Mouse (Mus musculus) heart, embryonic 16.5 days (tissue): Measurements from ENCODE around the gene Dicer1. TPM values are rescaled to one million over a fixed set of nuclear protein-coding genes. Genes with fewer than 3 reads are reported as not detected.

Experiments used
- ATAC-seq: fragments of 200-750 bp; cut with Nextera tagmentation; replicated peaks from 2 replicates; pipeline ENCODE4 v1.8.0; 2017; ENCODE audit warnings: moderate number of reproducible peaks; ENCODE audit not compliant: insufficient read depth, low FRiP score; ENCODE audit errors: extremely low read depth
- H3K27ac ChIP-seq: fragments of 300-500 bp; sonication (generic); 2 replicates; pipeline ENCODE4 v1.5.1; 2014; ENCODE audit warnings: mild to moderate bottlenecking, low read length, control low read depth, moderate library complexity
- H3K27me3 ChIP-seq: fragments of 300-500 bp; sonication (generic); 2 replicates; pipeline ENCODE4 v1.6.1; 2014; ENCODE audit warnings: low read length, mixed read lengths; ENCODE audit not compliant: control insufficient read depth, insufficient read depth
- H3K36me3 ChIP-seq: fragments of 300-500 bp; sonication (generic); 2 replicates; pipeline ENCODE4 v1.6.1; 2014; ENCODE audit not compliant: control insufficient read depth, insufficient read depth
- H3K4me1 ChIP-seq: fragments of 300-500 bp; sonication (generic); 2 replicates; pipeline ENCODE4 v1.6.1; 2014; ENCODE audit warnings: low read length, mixed read lengths; ENCODE audit not compliant: control insufficient read depth, insufficient read depth
- H3K4me2 ChIP-seq: fragments of 300-500 bp; sonication (generic); 2 replicates; pipeline ENCODE4 v1.6.1; 2014; ENCODE audit warnings: low read depth, mild to moderate bottlenecking, control low read depth, low read length
- H3K4me3 ChIP-seq: fragments of 300-500 bp; sonication (generic); 2 replicates; pipeline ENCODE4 v1.5.1; 2014; ENCODE audit warnings: mild to moderate bottlenecking, control low read depth, low read length
- H3K9ac ChIP-seq: fragments of 300-500 bp; sonication (generic); 2 replicates; pipeline ENCODE4 v1.6.1; 2014; ENCODE audit warnings: low read length, control low read depth
- H3K9me3 ChIP-seq: fragments of 300-500 bp; sonication (generic); replicated peaks from 2 replicates; pipeline ENCODE4 v1.6.1; 2016; ENCODE audit warnings: low read length; ENCODE audit not compliant: control insufficient read depth
- WGBS: fragments of 180-500 bp; shearing (Covaris S2); extraction: QIAGEN DNeasy Blood & Tissue Kit; methylation state at CpG from one replicate; pipeline ENCODE4 v1.1.7; 2014; 5-methylcytosine and 5-hydroxymethylcytosine counted together
- polyA plus RNA-seq: library from polyadenylated mRNA; unstranded; fragments of >200 nt; fragmentation: Nextera tagmentation; extraction: Ambion mirVana; gene quantifications from 2 replicates; pipeline ENCODE4 v1.2.1, GENCODE M21; 2015

Dicer1 gene
- polyA plus RNA-seq, 1 experiment from 2014 or later, result 15.0 TPM

DNA sequence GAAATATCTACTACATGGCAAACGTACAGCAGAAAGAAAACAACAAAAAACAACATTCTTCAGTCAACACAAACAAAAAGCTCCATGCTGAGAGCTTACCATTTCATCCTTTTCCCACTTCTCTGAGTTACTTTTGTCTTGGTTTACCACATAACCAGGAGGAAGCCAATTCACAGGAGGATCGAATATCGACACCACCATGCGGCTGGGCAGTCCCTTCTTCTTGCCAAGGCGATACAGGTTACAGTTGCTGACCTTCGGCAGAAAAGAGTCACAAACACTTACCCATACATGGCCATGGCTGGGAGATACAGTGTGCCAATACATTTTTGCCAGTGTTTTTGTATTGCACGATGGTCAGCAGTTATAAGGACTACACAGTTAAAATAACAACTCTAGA lies 51.5 kb downstream of the Dicer1 start:
- Histone ChIP-seq H3K4me3 (no peak overlapping the region), H3K27ac (no peak overlapping the region), H3K4me2 (no peak overlapping the region), H3K9me3 (no peaks in the 10 kb centered on the region), H3K36me3 (peaks cover 45% of the 10 kb centered on the region), H3K9ac (no peak overlapping the region), H3K4me1 (no peaks in the 10 kb centered on the region), H3K27me3 (no peaks in the 10 kb centered on the region)
- WGBS, result 73% methylated on average over 7 of the region's 7 CpGs
- ATAC-seq, result no peak

DNA sequence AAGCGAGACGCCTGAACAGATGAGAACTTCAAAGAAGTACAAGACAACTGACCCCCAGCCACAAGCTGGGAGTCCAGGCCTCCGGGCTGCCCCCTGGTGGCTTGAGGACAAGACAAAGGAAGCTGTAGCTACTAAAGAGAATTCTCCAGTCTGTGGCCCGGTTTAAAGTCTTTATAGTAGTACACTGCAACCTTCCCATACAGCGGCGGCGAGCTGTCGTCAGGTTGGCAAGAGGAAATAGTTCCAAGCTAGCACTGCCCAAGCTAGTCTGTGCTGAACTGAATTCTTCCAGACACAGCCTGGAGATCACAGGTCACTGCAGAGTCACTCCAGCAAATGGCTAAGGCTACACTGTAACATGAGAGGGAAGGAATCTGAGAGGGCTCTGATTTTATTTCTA lies 52.0 kb downstream of the Dicer1 start:
- no peak overlapping the region for H3K4me3 ChIP-seq
- 52% methylated on average over 8 of the region's 8 CpGs for WGBS
- peaks cover 44% of the 10 kb centered on the region for H3K36me3 ChIP-seq
- no peak for ATAC-seq
- no peaks in the 10 kb centered on the region for H3K27me3 ChIP-seq
- H3K9ac ChIP-seq, result no peak overlapping the region
- no peaks in the 10 kb centered on the region for H3K9me3 ChIP-seq
- H3K4me1 ChIP-seq, result no peaks in the 10 kb centered on the region
- H3K27ac ChIP-seq, result no peak overlapping the region
- H3K4me2 ChIP-seq, result no peak overlapping the region

DNA sequence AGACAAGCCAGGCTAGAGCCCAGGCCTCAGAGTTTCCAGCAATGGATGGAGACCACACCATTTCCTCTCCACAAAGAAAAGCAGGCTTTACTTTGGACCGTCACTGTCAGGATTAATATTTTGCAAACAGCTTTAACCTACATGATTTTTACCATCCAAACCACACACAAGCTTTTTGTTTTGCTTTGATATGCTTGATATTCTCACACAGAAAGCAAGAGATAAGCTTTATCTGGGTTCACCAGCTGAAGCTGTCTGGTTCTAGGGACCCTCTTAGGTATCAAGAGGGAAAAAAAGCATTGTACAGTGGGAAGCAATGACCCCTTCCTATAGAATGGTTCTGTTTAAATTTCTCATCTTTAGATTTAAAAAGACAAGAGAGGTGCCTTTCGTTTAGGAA lies 56.2 kb downstream of the Dicer1 start:
- peaks cover 29% of the 10 kb centered on the region for H3K36me3 ChIP-seq
- 80% methylated on average over 2 of the region's 2 CpGs for WGBS

DNA sequence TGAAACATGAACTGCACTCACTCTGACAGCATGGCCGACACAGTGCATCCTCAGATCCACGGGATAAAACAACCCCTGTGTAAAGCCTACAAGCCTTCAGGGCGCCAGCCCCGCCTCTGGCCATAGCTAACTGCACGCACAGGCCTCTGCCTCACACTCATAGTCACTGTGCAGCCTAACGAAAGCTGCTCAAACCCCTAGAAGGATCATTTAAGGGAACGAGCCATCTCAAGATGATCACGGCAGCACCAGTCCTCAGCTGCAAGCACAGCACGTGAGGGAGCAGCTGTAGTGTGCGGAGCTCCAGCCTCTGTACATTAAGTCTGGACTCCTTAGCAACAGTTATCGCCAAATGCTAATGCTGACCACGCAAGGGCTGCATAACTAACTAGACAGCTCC lies 58.9 kb downstream of the Dicer1 start:
- Histone ChIP-seq H3K27me3 (no peaks in the 10 kb centered on the region), H3K27ac (no peak overlapping the region), H3K4me3 (no peak overlapping the region), H3K36me3 (peaks cover 43% of the 10 kb centered on the region), H3K4me1 (no peaks in the 10 kb centered on the region), H3K4me2 (no peak overlapping the region), H3K9me3 (no peaks in the 10 kb centered on the region), H3K9ac (no peak overlapping the region)
- 82% methylated on average over 12 of the region's 12 CpGs for WGBS
- no peak for ATAC-seq

More for the DNA sequence above, 56.2 kb downstream of the Dicer1 start:
- Histone ChIP-seq H3K9ac (no peak overlapping the region), H3K9me3 (no peaks in the 10 kb centered on the region), H3K4me2 (no peak overlapping the region), H3K4me1 (no peaks in the 10 kb centered on the region), H3K27ac (no peak overlapping the region), H3K4me3 (no peak overlapping the region), H3K27me3 (no peaks in the 10 kb centered on the region)
- no peak for ATAC-seq

DNA sequence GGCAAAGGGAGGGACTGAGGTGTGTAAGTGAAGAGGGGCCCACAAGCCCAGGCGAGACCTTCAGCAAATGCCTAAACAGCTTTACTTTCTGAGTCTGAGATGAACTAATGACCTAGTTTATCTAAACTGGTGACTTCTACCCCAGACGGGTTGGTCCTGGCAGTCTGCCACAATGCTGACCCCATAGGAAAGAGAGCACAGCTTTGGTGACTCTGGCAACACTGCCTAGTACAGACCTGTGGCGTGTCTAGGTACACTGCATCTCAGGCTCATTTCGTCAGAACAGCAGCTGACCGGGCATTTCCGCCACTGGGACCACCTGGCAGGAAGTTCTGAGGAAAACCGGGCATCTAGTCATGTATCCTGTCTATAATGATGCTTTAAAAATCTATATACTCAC lies 61.3 kb downstream of the Dicer1 start:
- Histone ChIP-seq H3K4me1 (no peaks in the 10 kb centered on the region), H3K36me3 (peaks cover 36% of the 10 kb centered on the region), H3K27me3 (no peaks in the 10 kb centered on the region), H3K4me2 (no peak overlapping the region), H3K27ac (no peak overlapping the region), H3K9me3 (no peaks in the 10 kb centered on the region), H3K4me3 (no peak overlapping the region), H3K9ac (no peak overlapping the region)
- 63% methylated on average over 7 of the region's 7 CpGs for WGBS
- ATAC-seq, result no peak

DNA sequence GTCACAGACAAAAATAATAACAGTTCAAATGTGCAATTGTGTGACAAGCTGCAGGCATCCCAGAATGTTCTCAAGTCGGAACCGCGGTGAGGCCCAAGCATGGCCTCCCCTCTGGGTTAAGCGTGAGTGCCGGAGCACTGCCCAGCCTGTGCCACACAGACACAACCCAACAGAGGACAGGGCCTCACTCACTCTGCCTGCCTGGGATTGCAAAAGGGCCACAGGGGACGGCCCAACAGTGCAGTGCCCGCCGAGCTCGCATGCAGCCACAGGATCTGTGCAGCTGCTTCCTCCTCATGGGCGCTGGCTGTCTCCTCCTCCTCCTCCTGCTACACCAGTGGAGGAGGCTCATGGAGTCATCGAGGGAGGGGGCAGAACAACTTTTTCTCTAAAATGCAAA lies 62.9 kb downstream of the Dicer1 start:
- no peak for ATAC-seq
- H3K4me2 ChIP-seq, result no peak overlapping the region
- H3K4me3 ChIP-seq, result no peak overlapping the region
- no peaks in the 10 kb centered on the region for H3K4me1 ChIP-seq
- peaks cover 29% of the 10 kb centered on the region for H3K36me3 ChIP-seq
- H3K27ac ChIP-seq, result no peak overlapping the region
- no peak overlapping the region for H3K9ac ChIP-seq
- no peaks in the 10 kb centered on the region for H3K27me3 ChIP-seq
- no peaks in the 10 kb centered on the region for H3K9me3 ChIP-seq
- 79% methylated on average over 11 of the region's 11 CpGs for WGBS

DNA sequence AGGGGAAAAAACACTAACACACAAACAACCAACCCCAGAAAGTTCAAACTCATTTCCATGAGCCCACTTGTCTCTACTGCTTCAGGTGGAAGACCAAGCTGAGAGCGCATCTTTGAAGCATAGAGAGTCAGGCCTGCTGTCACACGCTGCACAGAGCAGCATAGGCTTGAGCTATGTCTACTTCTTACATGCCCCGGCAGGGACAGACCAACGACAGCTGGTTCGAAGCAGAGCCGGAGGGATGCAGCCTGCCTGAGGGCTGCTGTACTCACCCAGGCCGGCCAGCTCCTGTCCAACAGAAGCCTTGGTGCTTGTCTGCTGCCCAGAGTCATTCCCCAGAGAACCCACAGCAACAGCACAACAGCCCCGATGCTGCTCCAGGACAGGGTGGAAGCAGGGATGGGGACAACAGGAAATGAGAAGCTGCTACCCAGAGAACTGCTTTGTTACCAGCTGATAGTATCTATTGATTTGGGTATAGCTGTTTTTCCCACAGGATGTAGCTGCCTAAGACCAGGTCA lies 67.3 kb downstream of the Dicer1 start:
- Histone ChIP-seq H3K27me3 (no peaks in the 10 kb centered on the region), H3K9ac (no peak overlapping the region), H3K4me1 (no peaks in the 10 kb centered on the region), H3K36me3 (peaks cover 12% of the 10 kb centered on the region), H3K27ac (no peak overlapping the region), H3K9me3 (no peaks in the 10 kb centered on the region), H3K4me3 (no peak overlapping the region), H3K4me2 (no peak overlapping the region)
- no peak for ATAC-seq
- WGBS, result 67% methylated on average over 8 of the region's 8 CpGs

DNA sequence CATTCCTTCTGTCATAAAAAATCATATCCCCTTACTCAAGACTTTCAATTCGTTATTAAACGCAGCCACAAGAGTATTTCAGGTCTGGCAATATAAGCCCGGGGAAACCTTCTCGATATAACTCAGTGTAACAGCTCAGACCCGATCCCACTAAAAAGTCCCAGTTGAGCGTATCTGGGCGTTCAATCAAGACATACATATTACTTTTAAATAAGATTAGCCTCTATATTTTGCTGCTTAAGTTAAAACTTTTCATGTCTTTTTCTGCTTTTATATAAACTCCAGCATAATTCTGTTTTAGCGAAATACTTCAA lies 72.0 kb downstream of the Dicer1 start:
- H3K4me1 ChIP-seq, result no peaks in the 10 kb centered on the region
- H3K27me3 ChIP-seq, result no peaks in the 10 kb centered on the region
- H3K4me2 ChIP-seq, result no peak overlapping the region
- H3K36me3 ChIP-seq, result no peaks in the 10 kb centered on the region
- H3K9me3 ChIP-seq, result no peaks in the 10 kb centered on the region
- WGBS, result 73% methylated on average over 8 of the region's 8 CpGs
- H3K4me3 ChIP-seq, result no peak overlapping the region
- ATAC-seq, result no peak
- no peak overlapping the region for H3K27ac ChIP-seq
- H3K9ac ChIP-seq, result no peak overlapping the region

DNA sequence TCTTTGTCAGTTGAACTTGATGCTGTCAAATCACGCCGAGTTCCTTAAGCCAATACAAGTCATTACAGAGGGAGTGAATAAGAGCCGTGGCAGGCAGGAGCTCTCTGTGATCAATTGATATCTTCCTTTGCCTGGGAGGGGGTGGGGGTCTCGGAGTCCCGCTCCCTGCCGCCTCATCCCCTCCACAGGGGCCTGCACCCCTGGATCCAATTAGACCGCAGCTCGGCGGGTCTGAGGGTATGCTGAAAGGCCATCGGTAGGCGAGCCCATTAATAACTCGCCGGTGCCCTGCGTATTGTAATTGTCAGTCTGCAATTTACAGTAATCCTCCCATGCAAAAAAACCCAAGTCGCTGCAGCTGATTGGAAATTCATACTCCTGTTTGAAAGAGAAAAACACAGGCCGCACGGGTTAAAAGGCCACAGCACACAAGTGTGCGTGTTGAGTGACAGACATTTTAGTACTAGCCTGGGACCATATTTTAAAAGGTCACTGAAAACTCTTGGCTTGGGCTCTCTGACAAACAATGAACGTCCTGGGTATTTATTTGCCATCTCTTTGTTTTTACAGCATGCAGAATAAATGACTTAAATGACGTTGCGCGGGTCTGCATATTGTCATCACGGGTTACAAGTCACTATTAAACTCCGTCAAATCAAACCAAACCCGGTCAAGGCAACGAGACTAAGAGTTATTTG lies 72.5 kb downstream of the Dicer1 start:
- no peaks in the 10 kb centered on the region for H3K4me1 ChIP-seq
- no peak overlapping the region for H3K9ac ChIP-seq
- no peaks in the 10 kb centered on the region for H3K27me3 ChIP-seq
- WGBS, result 66% methylated on average over 26 of the region's 26 CpGs
- no peaks in the 10 kb centered on the region for H3K9me3 ChIP-seq
- no peak overlapping the region for H3K27ac ChIP-seq
- H3K36me3 ChIP-seq, result no peaks in the 10 kb centered on the region
- H3K4me2 ChIP-seq, result no peak overlapping the region
- no peak for ATAC-seq
- no peak overlapping the region for H3K4me3 ChIP-seq
